Mouse (Mus musculus) adrenal gland, adult 8-10 months (tissue): ENCODE data around the gene Camta2. TPM values are rescaled to one million over a fixed set of nuclear protein-coding genes. Genes with fewer than 3 reads are reported as not detected.
A peak's percentile ranks its signal among the peaks of the same experiment; 100 is the strongest.

Source experiments
- DNase-seq: peaks from one replicate; pipeline ENCODE4 v3.0.0; 2022
- total RNA-seq, 4 experiments: library from RNA; stranded (reverse); gene quantifications; 2 replicates each; pipeline ENCODE4 v1.2.4; 2022

Gene Camta2
- 10 to 100 TPM; 42.7 to 57.7 (median 49.8) TPM for total RNA-seq

DNA sequence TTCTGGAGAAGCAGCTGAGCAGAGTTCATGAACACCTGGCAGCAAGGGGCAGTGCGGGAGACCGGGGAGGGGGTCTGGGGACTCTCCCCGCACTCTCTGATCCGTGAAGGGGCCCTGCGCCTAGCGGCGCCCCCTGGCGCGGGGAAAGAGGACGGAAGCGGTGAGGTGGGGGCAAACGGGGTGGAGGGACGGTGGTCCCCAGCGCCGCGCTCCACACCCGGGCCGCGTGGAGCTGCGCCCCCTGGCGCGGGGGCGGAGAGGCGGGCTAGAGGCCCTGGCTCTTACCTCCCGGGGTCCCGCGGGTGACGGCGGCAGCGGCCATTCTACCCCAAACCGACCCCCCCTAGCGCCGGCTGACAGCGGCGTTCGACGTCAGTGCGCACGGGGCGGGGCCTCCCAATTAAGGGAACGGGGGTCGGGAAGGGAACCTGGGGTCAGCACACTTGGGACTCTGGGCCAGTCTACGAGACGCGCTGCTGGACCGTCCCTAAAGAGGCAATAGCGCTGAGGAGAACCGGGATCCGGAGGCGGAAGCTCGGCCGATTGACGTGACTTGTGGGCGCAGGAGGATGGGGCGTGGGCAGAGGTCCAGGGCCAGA is at the start of gene Camta2:
TSS of gene Camta2 (minus strand) at position 505 of the 599 bp plus-strand sequence.
- DNase-seq: peak; percentile 80

DNA sequence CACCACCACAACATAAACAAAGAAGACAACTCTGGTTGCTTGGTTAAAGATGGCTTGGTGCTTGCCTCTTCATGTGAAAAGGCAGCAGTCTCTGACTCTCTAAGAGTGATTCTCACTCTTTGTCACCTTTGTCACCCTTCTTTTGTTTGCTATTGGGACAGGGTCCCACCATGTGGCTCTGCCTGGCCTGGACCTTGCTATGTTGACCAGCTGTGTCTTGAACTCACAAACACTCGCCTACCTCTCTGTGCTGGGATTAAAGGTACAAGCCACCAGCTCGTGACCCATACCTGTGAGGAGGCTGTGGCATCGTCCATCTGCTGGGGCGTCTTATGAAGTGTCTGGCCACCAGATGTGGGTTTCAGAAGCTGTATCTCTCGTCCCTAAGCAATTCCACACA is 45.4 kb upstream of the Camta2 start:
- DNase-seq: no peak

DNA sequence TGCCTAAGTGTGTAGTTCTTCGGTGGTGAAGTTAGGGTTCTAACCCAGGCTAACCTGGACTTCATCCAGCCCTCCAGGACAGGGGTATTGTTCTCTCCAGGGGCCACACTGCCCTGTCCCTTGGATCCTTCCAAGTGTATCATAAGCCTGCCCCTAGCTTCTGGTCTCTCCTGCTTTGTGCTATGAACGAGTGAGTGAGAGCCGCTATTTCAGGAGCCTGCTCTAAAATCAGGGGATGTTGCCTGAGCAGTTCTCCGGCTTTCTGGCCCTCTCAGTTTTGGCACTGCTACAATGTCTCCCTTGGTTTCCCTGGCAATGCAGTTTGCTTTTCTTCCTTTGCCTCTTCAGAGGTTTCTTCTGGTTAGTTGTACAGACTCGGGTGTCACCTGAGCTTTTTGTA is 43.3 kb upstream of the Camta2 start:
- DNase-seq: no peak

DNA sequence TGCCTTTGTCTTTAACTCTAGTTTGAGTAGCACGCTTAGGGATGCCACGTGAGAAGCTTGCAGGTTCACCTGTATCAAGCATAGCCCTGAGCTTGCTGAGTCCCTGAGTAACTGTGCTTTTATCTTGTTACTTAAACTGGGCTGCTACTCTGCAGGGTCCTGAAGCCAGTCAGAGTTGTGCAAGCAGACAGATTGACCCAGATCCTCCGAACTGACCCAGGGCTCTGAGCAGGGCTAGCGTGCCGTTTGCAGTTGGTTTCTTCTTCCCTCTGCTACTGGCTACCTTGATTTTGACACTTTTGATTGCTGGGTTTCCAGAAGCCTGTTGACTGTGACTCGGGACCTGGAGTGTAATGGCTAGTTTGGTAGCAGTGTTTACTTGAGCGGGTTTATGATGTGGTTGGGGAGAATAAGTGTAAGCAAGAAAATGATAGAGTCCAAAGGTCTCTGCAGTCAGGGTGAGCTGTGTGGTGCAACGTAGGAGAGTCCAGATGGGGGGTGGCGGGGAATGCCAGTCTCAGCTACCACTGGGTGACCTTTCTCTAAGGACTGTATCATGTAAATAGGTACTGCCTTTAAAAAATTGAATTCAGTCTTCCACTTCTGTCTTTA is 42.6 kb upstream of the Camta2 start:
- no peak for DNase-seq

DNA sequence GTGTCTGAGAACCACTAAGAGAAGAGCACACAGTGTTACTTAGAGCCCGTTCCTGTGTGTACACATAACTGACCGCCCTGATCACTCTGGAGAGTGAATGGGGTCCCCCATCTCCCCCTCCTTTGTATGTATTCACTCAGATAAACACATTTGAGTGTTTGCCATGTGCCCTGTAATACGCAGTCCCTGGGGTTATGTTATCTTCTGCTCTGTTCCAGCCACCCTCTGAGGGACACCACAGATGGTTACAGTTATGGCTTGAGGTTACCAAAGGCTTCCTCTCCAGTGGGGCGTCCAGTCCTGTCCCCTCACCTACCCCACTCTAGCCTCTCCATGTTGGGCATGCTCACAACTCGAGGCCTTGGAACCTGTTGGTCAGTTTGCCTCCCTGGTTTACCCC is 39.5 kb upstream of the Camta2 start:
- no peak for DNase-seq

DNA sequence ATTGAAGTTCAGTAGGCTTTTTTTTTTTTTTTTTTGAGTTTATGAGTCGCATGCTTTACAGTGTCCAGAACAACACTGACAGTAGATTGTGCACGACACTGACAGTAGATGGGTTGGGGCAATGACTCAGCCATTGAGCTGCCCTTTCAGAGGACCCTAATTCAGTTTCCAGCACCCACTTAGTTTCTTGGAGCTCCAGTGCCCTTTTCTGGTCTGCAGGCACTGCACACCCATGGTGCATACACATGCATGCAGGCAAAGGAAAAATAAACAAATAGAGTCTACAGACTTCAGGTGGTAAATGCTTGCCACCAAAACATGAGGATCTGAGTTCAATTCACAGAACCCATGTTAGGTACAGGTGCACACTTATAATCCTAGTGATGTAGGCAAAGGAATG is 38.7 kb upstream of the Camta2 start:
- DNase-seq: no peak

DNA sequence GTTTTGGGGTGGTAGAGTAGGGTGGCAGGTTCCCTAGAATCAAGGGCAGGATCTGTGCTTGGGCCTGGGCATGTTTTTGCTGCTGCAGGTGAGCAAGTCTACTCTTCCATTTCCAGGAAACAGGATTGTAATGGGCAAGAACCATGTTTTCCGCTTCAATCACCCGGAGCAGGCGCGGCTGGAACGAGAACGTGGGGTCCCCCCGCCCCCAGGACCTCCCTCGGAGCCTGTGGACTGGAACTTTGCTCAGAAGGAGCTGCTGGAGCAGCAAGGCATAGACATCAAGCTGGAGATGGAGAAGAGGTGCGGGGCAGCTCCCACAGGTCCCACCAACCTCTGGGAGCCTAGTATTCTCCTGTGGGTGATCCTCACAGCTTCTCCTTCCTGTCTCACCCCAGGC is 36.8 kb upstream of the Camta2 start:
- no peak for DNase-seq

DNA sequence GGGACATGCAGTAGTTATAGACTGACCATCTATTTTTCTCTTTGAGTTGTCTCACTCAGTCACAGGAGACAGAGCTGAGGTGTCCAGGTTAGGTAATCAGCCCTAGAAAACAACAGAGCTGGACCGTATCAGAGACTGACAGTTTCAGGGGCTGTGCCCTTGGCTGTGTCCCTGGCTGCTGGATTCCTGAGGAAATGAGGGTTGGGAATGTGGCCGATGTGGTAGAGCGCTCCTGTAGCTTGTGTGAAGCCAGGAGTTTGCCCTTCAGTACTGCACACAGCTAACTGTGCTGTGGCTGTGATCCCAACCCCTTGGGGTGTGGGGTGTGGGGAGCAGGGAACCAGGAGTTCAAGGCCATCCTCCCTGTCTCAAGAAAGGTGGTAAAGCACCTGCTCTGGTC is 33.2 kb upstream of the Camta2 start:
- peak; percentile 66 for DNase-seq

DNA sequence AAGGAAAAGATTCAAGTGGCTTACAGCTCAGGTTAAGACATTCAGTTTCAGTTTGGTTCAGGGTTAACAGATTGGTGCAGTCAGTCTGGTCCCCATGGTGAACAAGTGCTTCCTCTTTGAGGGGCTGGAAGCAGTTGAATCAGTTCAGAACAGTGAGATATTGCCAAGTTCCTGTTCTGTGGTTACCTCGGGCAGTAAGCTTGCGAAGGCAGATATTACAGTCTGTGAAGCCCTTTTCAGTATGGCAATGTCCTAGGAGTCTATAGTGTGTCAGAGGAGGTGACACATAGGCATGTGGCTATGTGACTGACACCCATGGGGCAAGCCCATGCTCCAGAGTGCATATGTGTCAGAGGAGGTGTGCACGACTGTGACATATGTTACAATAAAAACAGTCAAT is 32.7 kb upstream of the Camta2 start:
- DNase-seq: no peak

DNA sequence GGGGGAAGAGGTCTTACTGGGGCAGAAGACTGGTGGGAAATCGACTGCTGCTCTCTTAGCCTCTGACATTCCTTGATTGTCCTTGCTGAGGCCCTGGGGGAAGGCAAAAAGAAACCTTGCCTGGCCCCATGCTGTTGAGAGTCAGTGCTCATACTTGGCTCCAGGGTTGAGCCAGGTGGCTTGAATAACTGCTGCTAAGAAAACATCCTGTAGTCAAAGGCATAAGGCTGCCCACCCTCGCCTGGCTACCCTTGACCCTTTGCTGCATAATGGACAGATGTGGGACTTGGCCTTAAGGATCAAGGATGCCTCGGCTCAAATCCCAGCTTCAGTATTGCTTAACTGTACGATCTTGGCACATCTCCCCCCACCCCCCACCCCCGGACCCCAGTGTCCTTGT is 30.6 kb upstream of the Camta2 start:
- peak; percentile 65 for DNase-seq

DNA sequence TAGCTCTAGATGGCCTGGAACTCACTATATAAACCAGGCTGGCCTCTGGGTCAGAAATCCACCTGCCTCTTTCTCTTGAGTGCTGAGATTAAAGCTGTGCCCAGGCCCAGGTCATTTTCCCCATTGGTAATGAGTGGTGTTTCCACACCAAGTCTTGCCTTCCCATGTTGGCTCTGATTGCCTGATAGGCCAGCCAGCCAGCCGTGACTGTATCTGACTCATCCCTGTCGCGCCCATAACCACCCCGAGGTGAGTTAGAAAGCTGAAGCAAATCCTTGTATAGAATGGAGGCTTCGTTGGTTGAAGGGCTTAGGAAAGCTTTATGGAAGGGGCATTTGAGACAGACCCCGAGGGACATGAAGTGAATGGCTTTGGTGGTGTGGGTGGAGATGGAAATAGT is 27.9 kb upstream of the Camta2 start:
- DNase-seq: no peak

DNA sequence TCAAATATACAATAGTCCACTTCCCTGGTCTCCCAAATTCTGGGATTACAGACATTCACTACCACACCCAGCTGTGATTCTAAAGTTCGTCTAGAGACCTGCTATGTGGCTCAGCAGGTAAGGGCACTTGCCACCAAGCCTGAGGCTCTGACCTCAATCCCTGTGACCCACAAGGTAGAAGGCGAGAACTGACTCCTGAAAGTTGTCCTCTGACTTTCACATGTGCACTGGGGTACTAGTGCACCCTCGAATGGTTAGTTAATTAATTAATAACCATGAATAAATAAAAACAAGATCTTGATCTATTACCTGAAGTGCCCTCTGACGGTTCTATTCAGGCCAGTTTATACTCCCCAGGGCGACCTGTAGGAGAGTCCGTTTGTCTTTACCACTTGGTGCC is 25.3 kb upstream of the Camta2 start:
- DNase-seq: no peak

DNA sequence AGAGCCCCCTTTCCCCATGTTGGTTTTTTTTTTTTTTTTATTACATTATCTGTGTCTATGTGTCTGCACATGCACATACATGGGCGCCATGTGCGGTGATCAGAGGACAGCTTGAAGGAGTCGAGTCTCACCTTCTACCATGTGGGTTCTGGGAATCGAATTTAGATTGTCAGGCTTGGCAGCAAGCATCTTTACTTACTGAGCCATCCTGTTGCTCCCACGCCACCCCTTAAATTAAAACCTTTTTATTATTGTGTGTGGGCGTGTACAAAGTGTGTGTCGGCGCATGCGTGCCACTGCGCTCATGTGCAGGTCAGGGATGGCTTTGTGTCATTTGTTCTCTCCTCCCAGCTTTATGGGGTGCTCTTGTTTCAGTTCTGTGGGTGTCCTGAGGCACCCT is 23.1 kb upstream of the Camta2 start:
- DNase-seq: no peak

DNA sequence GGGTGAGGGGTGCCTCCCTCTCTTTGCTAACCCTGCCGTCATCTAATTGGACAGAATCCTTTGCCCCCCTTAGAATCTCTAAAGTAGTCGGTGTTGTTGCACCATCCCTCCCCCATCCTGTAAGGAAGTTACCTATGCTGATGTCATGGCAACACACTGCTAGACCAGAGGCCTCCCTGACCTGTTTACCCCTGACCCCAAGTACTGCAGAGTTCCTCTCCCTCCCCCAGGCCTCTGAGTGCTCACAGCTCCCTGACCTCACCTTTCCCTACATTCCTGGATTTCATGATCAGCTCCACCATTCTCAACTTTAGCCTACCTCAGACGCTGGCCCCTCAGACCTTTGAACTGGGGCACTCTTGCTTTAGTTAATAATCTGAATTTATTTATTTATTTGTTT is 18.2 kb upstream of the Camta2 start:
- DNase-seq: no peak

DNA sequence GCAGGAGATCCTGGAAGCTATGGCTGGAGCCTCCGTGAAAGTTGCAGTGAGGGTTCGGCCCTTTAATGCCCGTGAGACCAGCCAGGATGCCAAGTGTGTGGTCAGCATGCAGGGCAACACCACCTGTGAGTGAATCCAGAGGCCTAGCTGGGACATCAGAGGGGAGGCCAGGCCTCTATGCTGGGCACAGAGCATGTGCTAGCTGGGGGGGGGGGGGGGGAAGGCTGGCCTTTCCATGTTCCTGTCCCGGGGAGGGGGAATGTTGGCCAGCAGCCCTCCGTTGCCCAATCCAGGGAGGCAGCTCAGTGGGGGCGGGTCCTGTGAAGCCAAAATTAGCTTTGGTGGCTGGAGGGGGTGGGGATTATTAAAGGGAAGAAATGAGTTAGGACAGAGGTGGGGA is 14.9 kb upstream of the Camta2 start:
- no peak for DNase-seq

DNA sequence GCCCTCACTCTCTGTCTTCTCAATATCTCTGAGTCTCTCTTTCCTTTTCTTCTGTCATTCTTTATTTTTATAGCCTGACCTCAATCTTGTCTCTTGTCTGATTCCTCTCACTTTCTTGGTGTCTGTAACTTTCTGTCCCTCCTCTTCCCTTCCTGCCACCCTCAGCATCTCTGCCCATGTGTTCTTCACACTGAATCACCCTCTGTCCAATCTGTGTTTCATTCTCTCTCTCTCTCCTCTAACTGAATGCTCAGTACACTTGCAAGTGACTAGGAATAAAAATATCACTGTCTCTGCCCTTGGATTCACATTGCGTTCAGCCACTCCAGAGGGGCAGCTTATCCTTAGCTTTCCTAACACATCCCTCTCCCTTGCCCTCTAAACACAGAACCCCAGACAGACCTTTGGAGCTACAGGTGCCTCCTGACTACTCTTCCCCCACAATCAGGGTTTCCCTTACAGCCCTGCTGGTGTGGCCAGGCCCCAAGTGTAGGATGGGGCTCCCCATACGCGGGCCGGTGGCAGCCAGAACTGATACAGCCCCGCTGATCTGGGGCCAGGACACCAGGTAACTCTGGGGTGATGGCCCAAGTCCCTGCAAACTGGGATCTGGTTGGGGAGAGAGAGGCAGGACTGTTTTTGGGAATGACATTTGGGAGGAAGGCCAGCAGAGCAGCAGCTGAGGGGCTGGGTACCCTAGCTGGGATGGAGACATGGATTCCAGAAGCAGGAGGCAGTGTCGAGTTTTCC is 14.3 kb upstream of the Camta2 start:
- DNase-seq: no peak

DNA sequence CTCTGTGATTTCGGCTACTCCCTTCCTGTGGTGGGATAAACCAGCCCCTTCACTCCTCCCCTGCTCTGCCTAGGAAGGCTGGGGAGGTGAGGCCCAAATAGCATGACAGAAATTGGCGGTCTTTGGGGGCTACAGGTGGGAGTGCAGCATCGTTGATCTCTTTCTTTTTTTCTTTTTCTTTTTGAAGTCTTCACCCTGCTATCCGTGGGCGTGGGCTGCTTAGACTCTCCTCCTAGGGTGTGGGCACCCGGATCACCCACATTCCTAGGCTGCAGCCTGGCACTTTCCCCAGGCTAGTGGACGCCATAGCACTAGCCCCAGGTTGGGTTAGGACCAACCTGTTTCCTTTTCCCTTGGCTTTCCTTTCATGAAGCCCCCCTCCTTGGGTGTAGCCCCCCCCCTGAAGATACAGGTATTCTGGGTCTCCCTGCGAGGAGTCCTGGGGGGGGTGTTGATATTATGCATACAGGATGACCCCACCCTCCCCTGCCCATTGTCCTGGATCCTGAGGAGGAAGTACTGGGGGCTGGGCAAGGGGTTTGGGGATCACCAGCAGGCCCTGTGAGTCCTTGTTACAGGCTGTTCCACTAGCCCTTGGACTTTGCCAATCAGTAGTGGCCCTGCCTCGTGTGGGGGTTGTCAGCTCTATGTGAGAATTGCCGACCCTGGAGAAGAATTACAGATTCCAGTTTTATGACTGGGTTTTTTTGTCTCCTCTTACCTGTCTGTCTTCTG is 13.5 kb upstream of the Camta2 start:
- DNase-seq: no peak

DNA sequence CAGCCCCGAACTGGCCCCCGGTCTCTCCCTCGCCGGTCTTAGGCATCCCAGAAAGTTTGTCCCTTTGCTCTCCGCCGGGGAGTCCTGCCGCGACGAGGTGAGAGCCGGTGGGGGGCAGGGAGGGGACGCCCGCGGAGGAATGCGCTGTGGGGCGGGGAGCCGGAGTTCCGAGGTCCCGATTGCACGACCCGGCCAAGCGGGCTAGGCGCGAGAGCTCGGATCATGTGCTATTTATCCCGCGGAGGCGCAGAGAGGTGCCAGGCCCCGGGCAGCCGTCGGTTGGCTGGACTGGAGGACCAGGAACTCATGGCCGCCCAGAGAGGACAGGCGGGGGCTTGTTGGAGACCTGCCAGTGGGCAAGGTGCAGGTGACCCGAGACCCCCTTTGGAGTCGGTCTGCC is 12.7 kb upstream of the Camta2 start:
- peak; percentile 67 for DNase-seq

DNA sequence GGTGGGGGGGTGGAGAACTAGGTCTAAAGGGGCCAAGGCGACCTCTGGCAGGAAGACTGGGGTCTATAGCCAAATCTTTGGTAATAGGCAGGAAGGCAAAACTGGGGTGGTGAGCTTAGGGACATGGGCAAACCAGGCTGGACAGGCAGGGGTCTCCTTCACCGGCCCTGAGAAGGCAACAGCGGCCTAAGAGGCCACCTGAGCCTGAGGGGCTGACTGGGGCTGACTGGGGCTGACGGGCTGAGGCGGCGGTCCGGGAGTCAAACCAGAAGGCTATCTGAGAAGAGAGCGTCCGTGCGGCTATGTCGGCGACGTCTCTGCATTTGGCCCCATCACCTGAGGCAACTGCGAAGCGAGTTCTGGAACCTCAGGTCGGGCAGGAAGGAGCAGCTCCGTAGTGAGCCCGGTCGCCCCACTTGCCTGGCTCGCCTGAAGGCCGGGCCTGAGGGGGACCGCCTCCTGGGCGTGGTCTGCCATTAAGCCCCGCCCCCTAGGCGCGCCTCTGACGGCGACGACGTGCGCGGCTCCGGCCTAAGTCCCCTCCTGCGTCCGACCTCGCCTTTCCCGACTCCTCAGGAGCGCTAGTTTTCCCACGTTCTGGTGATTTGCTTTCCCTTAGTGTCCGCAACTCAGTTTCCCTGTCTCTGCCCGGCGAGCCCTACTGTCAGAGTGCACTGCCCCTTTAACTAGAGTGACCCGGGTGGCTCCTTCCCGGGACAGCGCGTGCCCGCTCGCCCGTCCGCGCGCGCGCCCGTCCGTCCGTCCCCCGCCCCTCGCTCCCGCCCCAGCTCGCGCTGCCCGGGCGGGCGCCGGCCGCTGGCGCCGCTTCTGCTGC is 12.0 kb upstream of the Camta2 start, which contains the start of the genes Inca1 and Kif1c:
TSS of gene Inca1 (minus strand) at position 434 of the 835 bp plus-strand sequence.
TSS of gene Kif1c (plus strand) at position 827 of the 835 bp plus-strand sequence.
- DNase-seq: peak; percentile 90

DNA sequence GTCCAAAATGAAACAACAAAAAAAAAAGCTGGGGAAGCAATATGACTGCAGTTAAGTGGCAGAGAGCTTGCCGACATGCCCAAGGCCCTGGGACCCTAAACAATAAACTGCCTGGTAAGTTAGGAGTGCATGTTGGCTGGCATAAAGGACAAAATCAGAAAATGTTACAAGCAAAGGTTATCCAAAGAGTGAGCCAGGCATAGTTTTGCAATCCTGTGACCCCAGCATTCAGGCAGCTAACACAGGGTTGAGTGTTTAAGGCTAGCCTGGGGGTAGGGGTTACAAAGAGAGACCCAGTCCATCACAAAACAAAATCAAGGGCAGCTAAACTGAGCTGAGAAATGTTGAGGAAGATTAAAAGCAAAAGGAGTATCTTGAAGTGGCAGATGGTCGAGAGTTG is 11.1 kb upstream of the Camta2 start:
- DNase-seq: no peak

DNA sequence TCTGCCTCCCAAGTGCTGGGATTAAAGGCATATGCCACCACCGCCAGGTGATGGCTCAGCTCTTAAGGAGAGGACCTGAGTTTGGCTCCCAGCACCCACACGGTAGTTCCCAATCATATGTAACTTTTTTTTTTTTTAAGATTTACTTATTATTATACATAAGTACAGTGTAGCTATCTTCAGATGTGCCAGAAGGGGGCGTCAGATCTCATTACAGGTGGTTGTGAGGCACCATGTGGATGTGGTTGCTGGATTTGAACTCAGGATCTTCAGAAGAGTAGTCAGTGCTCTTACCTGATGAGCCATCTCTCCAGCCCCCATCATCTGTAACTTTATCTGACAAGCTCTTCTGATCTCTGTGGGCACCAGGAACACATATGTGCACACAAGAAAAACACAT is 9.5 kb upstream of the Camta2 start:
- DNase-seq: no peak

DNA sequence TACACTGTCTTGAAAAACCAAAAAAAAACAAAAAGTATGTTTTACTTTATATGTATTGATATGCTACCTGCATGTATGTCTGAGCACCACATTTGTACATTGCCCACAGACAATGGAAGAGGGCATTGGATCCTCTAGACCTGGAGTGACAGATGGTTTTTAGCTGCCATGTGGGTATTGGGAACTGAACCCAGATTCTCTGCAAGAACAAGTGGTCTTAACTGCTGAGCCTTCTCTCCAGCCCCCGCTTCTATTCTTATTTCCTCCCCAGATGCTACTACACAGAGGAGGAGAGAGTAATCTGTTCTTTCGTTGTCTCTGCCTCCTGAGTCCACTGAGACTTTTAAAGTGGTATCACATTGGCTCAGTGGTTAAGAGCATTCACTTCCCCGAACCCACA is 5.6 kb upstream of the Camta2 start:
- DNase-seq: no peak
